Mouse (Mus musculus) heart, postnatal 25 days (tissue): ENCODE data around the gene B4galt5. TPM values are rescaled to one million over a fixed set of nuclear protein-coding genes. Genes with fewer than 3 reads are reported as not detected.

Source experiments
- DNase-seq: peaks from one replicate; pipeline ENCODE4 v3.0.0; 2022; ENCODE audit warnings: low spot score
- intact Hi-C: fragments of 180-260 bp; cut with DNase I; formaldehyde crosslinking; loops from one replicate; pipeline ENCODE4 v1.15.1; 2025
- total RNA-seq, 2 experiments: library from RNA; stranded (reverse); gene quantifications; 2 replicates each; pipeline ENCODE4 v1.2.3; 2021

B4galt5 gene
- total RNA-seq, 2 experiments from 2014 or later = 12.7 to 14.6 TPM

GRCm38 (mm10) chr2:167292854-167293253 lies 56.1 kb downstream of the B4galt5 start:
- intact Hi-C loops = no loop called here
- DNase-seq = no peak

- no peak for DNase-seq
- intact Hi-C loops = no loop called here
These were observed 56.8 kb downstream of the B4galt5 start for GRCm38 (mm10) chr2:167292151-167292591.

GRCm38 (mm10) chr2:167291656-167292055 lies 57.3 kb downstream of the B4galt5 start:
- DNase-seq = no peak
- intact Hi-C loops = no loop called here

GRCm38 (mm10) chr2:167281461-167281860 lies 67.5 kb downstream of the B4galt5 start:
- DNase-seq = peak; percentile 0
- intact Hi-C loops = loop anchor here (2.0 kb wide), 1 partner anchor 181 kb away; no protein-coding TSS in a partner anchor

GRCm38 (mm10) chr2:167280986-167281310 lies 68.0 kb downstream of the B4galt5 start:
- intact Hi-C loops = loop anchor here (1.0 to 2.0 kb wide), 2 partner anchors 136 to 182 kb away; no protein-coding TSS in a partner anchor
- no peak for DNase-seq

GRCm38 (mm10) chr2:167280090-167280985 lies 68.6 kb downstream of the B4galt5 start:
- peak; percentile 29 for DNase-seq
- intact Hi-C loops = loop anchor here (1.0 to 2.0 kb wide), 2 partner anchors 137 to 182 kb away; no protein-coding TSS in a partner anchor

- peak; percentile 31 for DNase-seq
- intact Hi-C loops = loop anchor here (1.0 kb wide), 2 partner anchors 57 to 207 kb away; no protein-coding TSS in a partner anchor
These were observed 70.0 kb downstream of the B4galt5 start for GRCm38 (mm10) chr2:167278751-167279526.

- intact Hi-C loops = no loop called here
- DNase-seq = peak; percentile 0
These were observed 71.0 kb downstream of the B4galt5 start for GRCm38 (mm10) chr2:167278011-167278410.

GRCm38 (mm10) chr2:167277026-167277425 lies 72.0 kb downstream of the B4galt5 start:
- intact Hi-C loops = no loop called here
- DNase-seq = peak; percentile 0

- DNase-seq = peak; percentile 0
- intact Hi-C loops = no loop called here
These were observed 73.1 kb downstream of the B4galt5 start for GRCm38 (mm10) chr2:167275856-167276255.

- intact Hi-C loops = no loop called here
- peak; percentile 0 for DNase-seq
These were observed 74.1 kb downstream of the B4galt5 start for GRCm38 (mm10) chr2:167274713-167275465.

- intact Hi-C loops = no loop called here
- peak; percentile 28 for DNase-seq
These were observed 75.7 kb downstream of the B4galt5 start for GRCm38 (mm10) chr2:167273206-167273740.

- peak; percentile 0 for DNase-seq
- intact Hi-C loops = no loop called here
These were observed 76.3 kb downstream of the B4galt5 start for GRCm38 (mm10) chr2:167272706-167273105.

- peak; percentile 69 for DNase-seq
- intact Hi-C loops = loop anchor here (2.0 kb wide), 1 partner anchor 16 kb away; no protein-coding TSS in a partner anchor
These were observed 77.9 kb downstream of the B4galt5 start for GRCm38 (mm10) chr2:167271121-167271521.

- intact Hi-C loops = loop anchor here (2.0 kb wide), 1 partner anchor 16 kb away; no protein-coding TSS in a partner anchor
These were observed 78.5 kb downstream of the B4galt5 start for GRCm38 (mm10) chr2:167270496-167270895.

GRCm38 (mm10) chr2:167268721-167269120 lies 80.3 kb downstream of the B4galt5 start:
- intact Hi-C loops = no loop called here
- no peak for DNase-seq

More at GRCm38 (mm10) chr2:167270496-167270895, 78.5 kb downstream of the B4galt5 start:
- DNase-seq = no peak

- intact Hi-C loops = no loop called here
- DNase-seq = no peak
These were observed 80.6 kb downstream of the B4galt5 start for GRCm38 (mm10) chr2:167268411-167268690.

- DNase-seq = no peak
- intact Hi-C loops = no loop called here
These were observed 81.2 kb downstream of the B4galt5 start for GRCm38 (mm10) chr2:167267531-167268410.

- intact Hi-C loops = no loop called here
- DNase-seq = no peak
These were observed 82.8 kb downstream of the B4galt5 start for GRCm38 (mm10) chr2:167266231-167266630.
